Comparison of ENCODE assay signal across 9 mouse cellular contexts in genomic region chr6:29169675-29170062, GRCm38 (mm10). TPM values are rescaled to one million over a fixed set of nuclear protein-coding genes. Genes with fewer than 3 reads are reported as not detected.
DNase-seq lines count a peak whose midpoint lies in the region; ATAC-seq and TF ChIP-seq lines count a peak whose summit lies in the region.
"Had no signal": no experiment of that assay in that cellular context is flagged by ENCODE, and none has a peak within 500 bp of the region (broad histone marks: within the 10 kb centered on the region; RNA-seq: fewer than 3 reads in every experiment).

No protein-coding gene starts in this region.

- WGBS in heart, embryonic 11.5 days (ENCODE audit: insufficient replicate concordance) = 3% methylated on average over 12 of the region's 12 CpGs
- WGBS in heart, adult 2 months = 35% methylated on average over 12 of the region's 12 CpGs
- WGBS in thymus, adult 2 months = 20% methylated on average over 12 of the region's 12 CpGs
- WGBS in limb, embryonic 14.5 days = 6% methylated on average over 12 of the region's 12 CpGs
- WGBS in stomach, embryonic 16.5 days = 14% methylated on average over 12 of the region's 12 CpGs

- intact Hi-C loops in heart, adult 2 months (cut with DNase I) = loop anchor here (2.0 kb wide), 1 partner anchor 71 kb away; no protein-coding TSS in a partner anchor

- H3K27ac ChIP-seq in heart, embryonic 11.5 days (ENCODE audit: low read depth, low read length) = no peak overlapping the region
- H3K27ac ChIP-seq in heart, adult 2 months = no peak overlapping the region
- H3K27ac ChIP-seq in thymus, adult 2 months (ENCODE audit: control insufficient read depth, insufficient read depth, low read length) = no peak overlapping the region
- H3K27ac ChIP-seq in limb, embryonic 14.5 days (replicated peaks; ENCODE audit: low read depth, low read length) = no peak overlapping the region
- H3K27ac ChIP-seq in stomach, embryonic 16.5 days (ENCODE audit: low read length) = no peak overlapping the region

- no peaks in the 10 kb centered on the region; the same call in 1 of the 2 replicates for H3K36me3 ChIP-seq in heart, embryonic 11.5 days (ENCODE audit: control insufficient read depth, insufficient read depth, low read length)
- H3K36me3 ChIP-seq in heart, adult 2 months (ENCODE audit: control insufficient read depth, insufficient read depth, low read length) = no peaks in the 10 kb centered on the region
- no peaks in the 10 kb centered on the region for H3K36me3 ChIP-seq in thymus, adult 2 months (ENCODE audit: control insufficient read depth, insufficient read depth, low read length)
- H3K36me3 ChIP-seq in limb, embryonic 14.5 days (ENCODE audit: control insufficient read depth, insufficient read depth, low read length) = no peaks in the 10 kb centered on the region
- no peaks in the 10 kb centered on the region for H3K36me3 ChIP-seq in stomach, embryonic 16.5 days (ENCODE audit: control insufficient read depth, insufficient read depth, low read length)

- no peak for TF ChIP-seq CTCF in heart, adult 2 months (IDR thresholded peaks at IDR 0.05)
- TF ChIP-seq CTCF in thymus, adult 2 months (IDR thresholded peaks at IDR 0.05; ENCODE audit: borderline replicate concordance, control insufficient read depth, extremely low read depth, insufficient read depth, low read length, poor library complexity) = no peak

- H3K9me3 ChIP-seq in heart, embryonic 11.5 days (replicated peaks; ENCODE audit: control insufficient read depth, low read length) = no peaks in the 10 kb centered on the region
- no peaks in the 10 kb centered on the region for H3K9me3 ChIP-seq in limb, embryonic 14.5 days (ENCODE audit: control insufficient read depth, low read length)
- H3K9me3 ChIP-seq in stomach, embryonic 16.5 days (replicated peaks; ENCODE audit: control insufficient read depth, low read length) = no peaks in the 10 kb centered on the region

- peaks cover 63% of the 10 kb centered on the region for H3K27me3 ChIP-seq in heart, embryonic 11.5 days (ENCODE audit: control insufficient read depth, insufficient read depth, low read length)
- H3K27me3 ChIP-seq in heart, adult 2 months (ENCODE audit: control insufficient read depth, insufficient read depth, low read length) = peaks cover 6% of the 10 kb centered on the region
- peaks cover 2% of the 10 kb centered on the region; the same call in 1 of the 2 replicates for H3K27me3 ChIP-seq in thymus, adult 2 months (ENCODE audit: control insufficient read depth, insufficient read depth, low read length)
- peaks cover 48% of the 10 kb centered on the region for H3K27me3 ChIP-seq in limb, embryonic 14.5 days (ENCODE audit: control insufficient read depth, insufficient read depth, low read length)
- H3K27me3 ChIP-seq in stomach, embryonic 16.5 days (ENCODE audit: control insufficient read depth, insufficient read depth, low read length) = peaks cover 47% of the 10 kb centered on the region

- ATAC-seq in heart, embryonic 11.5 days (replicated peaks; ENCODE audit: insufficient number of reproducible peaks, low FRiP score, low TSS enrichment) = no peak
- ATAC-seq in limb, embryonic 14.5 days (ENCODE audit: low FRiP score, low read depth) = no peak
- no peak for ATAC-seq in stomach, embryonic 16.5 days (ENCODE audit: insufficient read depth, low FRiP score)
- no peak for ATAC-seq in megakaryocyte, adult 5-6 weeks (ENCODE audit: poor library complexity, severe bottlenecking)

- H3K9ac ChIP-seq in heart, embryonic 11.5 days (ENCODE audit: low read depth, low read length) = no peak overlapping the region; the same call in 1 of the 2 replicates
- no peak overlapping the region for H3K9ac ChIP-seq in heart, adult 2 months (ENCODE audit: low read depth, low read length)
- peak overlapping the region; percentile 53; the same call in 1 of the 2 replicates for H3K9ac ChIP-seq in limb, embryonic 14.5 days (ENCODE audit: low read depth, low read length, severe bottlenecking)
- peak overlapping the region; percentile 71 for H3K9ac ChIP-seq in stomach, embryonic 16.5 days (ENCODE audit: low read length)

- TF ChIP-seq EP300 in heart, adult 2 months (IDR thresholded peaks at IDR 0.05; ENCODE audit: insufficient read depth, low read depth, low read length) = no peak

- no peaks in the 10 kb centered on the region for H3K79me2 ChIP-seq in heart, adult 2 months (replicated peaks; ENCODE audit: control insufficient read depth, insufficient read depth, low read length)

- TF ChIP-seq POLR2A in heart, adult 2 months (IDR thresholded peaks at IDR 0.05; ENCODE audit: insufficient read depth, low read depth, low read length) = no peak
- TF ChIP-seq POLR2A in thymus, adult 2 months (IDR thresholded peaks at IDR 0.05; ENCODE audit: control insufficient read depth, extremely low read depth, insufficient read depth, low read length, poor library complexity) = no peak
- TF ChIP-seq POLR2A in limb, embryonic 14.5 days (IDR thresholded peaks at IDR 0.05; ENCODE audit: borderline replicate concordance, extremely low read depth, insufficient read depth, insufficient read length) = no peak

- peak overlapping the region; percentile 99 for H3K4me2 ChIP-seq in heart, embryonic 11.5 days
- H3K4me2 ChIP-seq in limb, embryonic 14.5 days (replicated peaks; ENCODE audit: low read depth, low read length, severe bottlenecking) = peak overlapping the region; percentile 100
- peak overlapping the region; percentile 99 for H3K4me2 ChIP-seq in stomach, embryonic 16.5 days (ENCODE audit: low read depth, low read length)

- H3K4me1 ChIP-seq in heart, embryonic 11.5 days (ENCODE audit: control insufficient read depth, insufficient read depth, low read length) = peaks cover 26% of the 10 kb centered on the region
- no peaks in the 10 kb centered on the region; the same call in 1 of the 2 replicates for H3K4me1 ChIP-seq in heart, adult 2 months (ENCODE audit: control insufficient read depth, insufficient read depth, low read length)
- H3K4me1 ChIP-seq in thymus, adult 2 months (replicated peaks; ENCODE audit: control insufficient read depth, insufficient read depth, low read length) = peaks cover 15% of the 10 kb centered on the region
- H3K4me1 ChIP-seq in limb, embryonic 14.5 days (ENCODE audit: control insufficient read depth, insufficient read depth, low read length) = no peaks in the 10 kb centered on the region
- peaks cover 3% of the 10 kb centered on the region; the same call in 1 of the 2 replicates for H3K4me1 ChIP-seq in stomach, embryonic 16.5 days (ENCODE audit: control insufficient read depth, insufficient read depth, low read length)

- peak overlapping the region; percentile 53 for H3K4me3 ChIP-seq in heart, embryonic 11.5 days (ENCODE audit: low read depth, low read length)
- H3K4me3 ChIP-seq in heart, adult 2 months = no peak overlapping the region
- peak overlapping the region; percentile 71 for H3K4me3 ChIP-seq in thymus, adult 2 months (ENCODE audit: control insufficient read depth, insufficient read depth, low read length)
- peak overlapping the region; percentile 52 for H3K4me3 ChIP-seq in limb, embryonic 14.5 days (replicated peaks; ENCODE audit: low read length)
- peak overlapping the region; percentile 56 for H3K4me3 ChIP-seq in stomach, embryonic 16.5 days (replicated peaks; ENCODE audit: low read length)

- no peak for DNase-seq in heart, adult 2 months
- DNase-seq in thymus, adult 2 months = no peak
- DNase-seq in thymus, postnatal 14 days = no peak
- no peak for DNase-seq in limb, embryonic 14.5 days (ENCODE audit: low spot score)
- DNase-seq in urinary bladder, postnatal 10 days (ENCODE audit: low spot score) = no peak
- DNase-seq: adrenal gland, adult 8-10 months had no signal

RNA-seq across cellular contexts. Expression of gene Rbm28, which starts 4.9 kb away (rescaled TPM):
- polyA plus RNA-seq in heart, embryonic 11.5 days (2014; fragmentation: Nextera tagmentation; extraction: Ambion mirVana) = 39.9 and 43.0 TPM in 2 replicates
- 10 to 100 TPM; 18.4 to 18.8 TPM for total RNA-seq in heart, adult 2 months (2021)
- polyA plus RNA-seq in heart, adult 2 months (2012; rRNA removed) = 4.6 and 13.2 TPM in 2 replicates
- polyA plus RNA-seq in thymus, adult 2 months (2012; rRNA removed) = 9.9 and 13.0 TPM in 2 replicates
- polyA plus RNA-seq in limb, embryonic 14.5 days (2012; rRNA removed) = 45.9 and 59.8 TPM in 2 replicates
- 35.7 and 47.7 TPM in 2 replicates for polyA plus RNA-seq in limb, embryonic 14.5 days (2014; fragmentation: Nextera tagmentation; extraction: Ambion mirVana)
- 28.3 and 29.4 TPM in 2 replicates for polyA plus RNA-seq in stomach, embryonic 16.5 days (2015; fragmentation: Nextera tagmentation; extraction: Ambion mirVana)
- 29.2 and 29.6 TPM in 2 replicates for total RNA-seq in megakaryocyte, adult 5-6 weeks (2015)
- total RNA-seq in megakaryocyte, adult 5-6 weeks (2017) = 27.3 and 33.9 TPM in 2 replicates

RNA-seq across cellular contexts. Expression of gene Prrt4, which starts 9.7 kb away (rescaled TPM):
- 1.6 and 1.8 TPM in 2 replicates for polyA plus RNA-seq in heart, embryonic 11.5 days (2014; fragmentation: Nextera tagmentation; extraction: Ambion mirVana)
- 1 to 10 TPM; 2.2 TPM for total RNA-seq in heart, adult 2 months (2021)
- 2.0 and 2.2 TPM in 2 replicates for polyA plus RNA-seq in heart, adult 2 months (2012; rRNA removed)
- 0.32 and 0.41 TPM in 2 replicates for polyA plus RNA-seq in thymus, adult 2 months (2012; rRNA removed)
- 1.2 and 1.8 TPM in 2 replicates for polyA plus RNA-seq in limb, embryonic 14.5 days (2012; rRNA removed)
- polyA plus RNA-seq in limb, embryonic 14.5 days (2014; fragmentation: Nextera tagmentation; extraction: Ambion mirVana) = 0.92 and 1.1 TPM in 2 replicates
- 0.30 and 0.31 TPM in 2 replicates for polyA plus RNA-seq in stomach, embryonic 16.5 days (2015; fragmentation: Nextera tagmentation; extraction: Ambion mirVana)
- total RNA-seq in megakaryocyte, adult 5-6 weeks (2015) = not detected in 2 replicates
- not detected in 2 replicates for total RNA-seq in megakaryocyte, adult 5-6 weeks (2017)

RNA-seq across cellular contexts. Expression of gene Impdh1, which starts 46.5 kb away (rescaled TPM):
- polyA plus RNA-seq in heart, embryonic 11.5 days (2014; fragmentation: Nextera tagmentation; extraction: Ambion mirVana) = 34.3 and 40.4 TPM in 2 replicates
- 10 to 100 TPM; 17.8 to 18.9 TPM for total RNA-seq in heart, adult 2 months (2021)
- 34.2 and 36.3 TPM in 2 replicates for polyA plus RNA-seq in heart, adult 2 months (2012; rRNA removed)
- 323 and 354 TPM in 2 replicates for polyA plus RNA-seq in thymus, adult 2 months (2012; rRNA removed)
- polyA plus RNA-seq in limb, embryonic 14.5 days (2012; rRNA removed) = 42.1 and 53.1 TPM in 2 replicates
- polyA plus RNA-seq in limb, embryonic 14.5 days (2014; fragmentation: Nextera tagmentation; extraction: Ambion mirVana) = 46.6 and 49.2 TPM in 2 replicates
- 43.4 and 43.7 TPM in 2 replicates for polyA plus RNA-seq in stomach, embryonic 16.5 days (2015; fragmentation: Nextera tagmentation; extraction: Ambion mirVana)
- total RNA-seq in megakaryocyte, adult 5-6 weeks (2015) = 7.8 and 12.0 TPM in 2 replicates
- 9.0 and 11.6 TPM in 2 replicates for total RNA-seq in megakaryocyte, adult 5-6 weeks (2017)

Comparison
In these comparisons a context has a peak if more than half of its experiments do, and no peak if none do; other contexts are left out.
1. H3K9ac ChIP-seq: peak in limb, embryonic 14.5 days (single experiment) and stomach, embryonic 16.5 days (single experiment); none in heart, embryonic 11.5 days (single experiment) and heart, adult 2 months (single experiment).
2. Peak in every context shown above with its lines, with median percentiles within 50 percentile points of each other: H3K4me2 ChIP-seq.